Mouse (Mus musculus): Measurements from ENCODE around the gene Zbtb20.

Zbtb20 gene

DNA sequence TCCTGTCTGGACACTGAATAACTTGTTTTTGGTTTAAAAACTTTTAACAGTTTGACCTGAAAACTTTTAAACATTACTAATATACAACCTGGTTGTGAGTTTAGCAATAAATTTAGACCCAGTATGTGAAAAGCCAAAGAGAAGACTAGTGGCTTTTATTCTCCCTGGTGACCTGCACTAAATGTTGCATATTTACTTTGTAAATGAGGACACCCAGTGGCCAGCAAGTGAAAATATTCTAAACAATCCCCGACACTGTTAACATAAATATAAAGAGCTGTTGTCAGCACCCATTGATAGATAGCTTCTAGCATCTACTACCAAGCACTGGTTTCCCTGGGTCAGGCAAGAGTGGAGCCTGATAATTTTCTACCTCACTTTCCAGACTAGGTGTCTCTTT, 717.1 kb downstream of the Zbtb20 start:
- no peak for DNase-seq (ENCODE audit: low read depth, low spot score)

- no peak for DNase-seq (ENCODE audit: low read depth, low spot score)
Observed at GRCm38 (mm10) chr16:43597375-43598060, 721.8 kb downstream of the Zbtb20 start.

DNA sequence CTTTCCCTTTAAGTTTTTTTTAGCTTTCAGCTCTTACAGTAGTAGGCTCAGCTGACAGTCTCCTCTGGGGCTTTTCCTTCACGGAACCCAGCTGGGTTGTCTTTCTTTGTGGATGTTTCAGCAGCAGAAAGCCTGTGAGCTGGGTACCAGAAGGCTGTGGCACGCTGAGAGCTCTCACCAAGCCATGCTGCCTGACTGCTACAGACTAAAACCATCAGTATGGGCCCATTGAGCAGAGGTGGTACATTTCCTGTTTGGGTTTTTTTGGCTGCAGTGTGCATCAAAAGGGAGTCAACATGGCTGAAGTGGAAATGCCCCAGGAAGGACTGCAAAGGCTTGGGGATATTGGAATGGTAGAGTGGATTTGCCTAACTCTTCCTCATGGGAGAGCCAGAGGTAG, 724.0 kb downstream of the Zbtb20 start:
- no peak for DNase-seq (ENCODE audit: low read depth, low spot score)

GRCm38 (mm10) chr16:43602573-43602972, 726.9 kb downstream of the Zbtb20 start:
- DNase-seq (ENCODE audit: low read depth, low spot score) = no peak

GRCm38 (mm10) chr16:43603591-43604141, 728.0 kb downstream of the Zbtb20 start:
- no peak for DNase-seq (ENCODE audit: low read depth, low spot score)

- no peak for DNase-seq (ENCODE audit: low read depth, low spot score)
Observed at GRCm38 (mm10) chr16:43604399-43605013, 728.8 kb downstream of the Zbtb20 start.

- DNase-seq (ENCODE audit: low read depth, low spot score) = no peak
Observed at GRCm38 (mm10) chr16:43607086-43607485, 731.4 kb downstream of the Zbtb20 start.

DNA sequence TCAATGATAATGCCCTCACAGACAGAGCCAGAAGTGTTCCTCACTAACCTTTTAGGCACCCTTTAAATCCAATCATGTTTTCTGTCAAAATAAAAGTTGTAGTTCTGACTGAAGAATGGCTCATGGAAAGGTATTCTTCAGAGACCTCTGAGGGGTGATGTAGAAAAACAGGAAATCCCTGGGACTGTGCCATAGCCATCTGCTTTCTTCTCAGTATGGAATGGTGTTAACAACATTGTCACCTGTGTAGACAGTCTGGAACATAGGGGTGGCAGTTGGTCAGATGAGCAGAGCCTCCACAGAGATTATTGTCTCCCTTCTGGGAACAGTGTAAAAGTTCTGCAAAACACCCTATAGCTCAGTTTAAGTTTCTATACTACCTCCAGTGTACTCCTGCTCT, 732.4 kb downstream of the Zbtb20 start:
- DNase-seq (ENCODE audit: low read depth, low spot score) = no peak

DNA sequence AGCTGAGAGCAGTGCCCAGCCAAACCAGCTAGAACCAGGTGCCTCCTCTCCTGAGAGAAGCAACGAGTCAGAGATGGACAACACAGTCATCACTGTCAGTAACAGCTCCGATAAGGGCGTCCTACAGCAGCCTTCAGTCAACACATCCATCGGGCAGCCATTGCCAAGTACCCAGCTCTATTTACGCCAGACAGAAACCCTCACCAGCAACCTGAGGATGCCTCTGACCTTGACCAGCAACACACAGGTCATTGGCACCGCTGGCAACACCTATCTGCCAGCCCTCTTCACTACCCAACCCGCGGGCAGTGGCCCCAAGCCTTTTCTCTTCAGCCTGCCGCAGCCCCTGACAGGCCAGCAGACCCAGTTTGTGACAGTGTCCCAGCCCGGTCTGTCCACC, 734.7 kb downstream of the Zbtb20 start:
- no peak for DNase-seq (ENCODE audit: low read depth, low spot score)

DNA sequence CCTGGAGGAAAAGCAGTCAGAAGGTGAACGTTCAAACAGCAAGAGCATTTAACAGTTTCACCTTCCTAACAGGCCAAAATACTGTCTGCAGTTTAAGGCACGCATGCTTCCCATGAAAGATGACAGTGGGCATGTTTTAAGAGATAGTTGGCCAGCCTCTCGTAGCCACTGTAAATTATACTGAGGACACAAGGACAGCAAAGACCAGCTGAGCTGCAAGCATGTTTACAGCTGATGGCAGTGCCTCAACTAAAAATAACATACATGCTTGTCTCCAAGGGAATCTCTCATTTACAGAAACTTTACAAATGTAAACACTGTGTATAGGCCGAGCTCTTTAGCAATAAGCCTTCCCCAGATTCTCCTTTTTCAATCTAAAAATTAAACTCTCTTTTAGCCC, 740.7 kb downstream of the Zbtb20 start:
- no peak for DNase-seq (ENCODE audit: low read depth, low spot score)

- no peak for DNase-seq (ENCODE audit: low read depth, low spot score)
Observed at GRCm38 (mm10) chr16:43617346-43617745, 741.7 kb downstream of the Zbtb20 start.

DNA sequence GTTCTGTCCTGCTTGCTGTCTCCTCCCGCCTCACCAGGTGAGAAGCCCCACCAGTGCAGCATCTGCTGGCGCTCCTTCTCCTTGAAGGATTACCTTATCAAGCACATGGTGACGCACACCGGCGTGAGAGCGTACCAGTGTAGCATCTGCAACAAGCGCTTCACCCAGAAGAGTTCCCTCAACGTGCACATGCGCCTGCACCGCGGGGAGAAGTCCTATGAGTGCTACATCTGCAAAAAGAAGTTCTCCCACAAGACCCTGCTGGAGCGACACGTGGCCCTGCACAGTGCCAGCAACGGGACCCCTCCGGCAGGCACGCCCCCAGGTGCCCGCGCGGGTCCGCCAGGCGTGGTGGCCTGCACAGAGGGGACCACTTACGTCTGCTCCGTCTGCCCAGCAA, 742.6 kb downstream of the Zbtb20 start:
- no peak for DNase-seq (ENCODE audit: low read depth, low spot score)

- no peak for DNase-seq (ENCODE audit: low read depth, low spot score)
Observed at GRCm38 (mm10) chr16:43619277-43619676, 743.6 kb downstream of the Zbtb20 start.

- DNase-seq (ENCODE audit: low read depth, low spot score) = peak; percentile 39
Observed at GRCm38 (mm10) chr16:43620359-43620758, 744.7 kb downstream of the Zbtb20 start.

DNA sequence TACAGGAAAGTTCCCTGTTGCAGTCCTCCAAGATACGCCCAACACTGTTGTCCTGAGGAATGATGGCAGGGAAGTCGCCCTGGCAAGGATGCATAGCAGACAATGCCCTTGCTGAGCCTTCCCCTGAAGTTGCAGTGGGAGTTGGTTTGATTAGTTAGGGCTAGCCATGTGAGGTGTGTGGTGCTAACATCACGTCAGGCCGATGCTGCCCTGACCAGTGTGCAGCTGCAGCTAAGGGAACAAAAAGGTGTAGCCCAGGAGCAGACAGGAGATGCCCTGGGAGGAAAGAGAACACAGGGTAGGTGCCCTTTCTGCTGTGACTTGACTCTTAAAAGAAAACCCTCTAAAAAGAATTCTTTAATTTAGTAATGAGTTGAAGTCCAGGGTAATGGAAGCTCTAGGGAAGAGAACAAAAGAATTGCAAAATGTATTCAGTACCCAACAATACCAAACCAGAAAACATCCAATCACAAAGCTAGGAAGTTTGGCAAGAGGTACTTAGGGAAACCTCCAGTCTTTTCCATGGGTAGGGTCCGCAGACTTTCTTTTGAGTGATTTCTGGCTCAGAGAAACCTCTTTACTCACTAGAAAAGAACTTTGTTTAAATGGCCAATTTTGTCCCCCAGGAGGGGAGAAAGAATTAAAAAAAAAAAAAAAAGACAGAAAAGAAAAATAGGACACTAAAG, 747.8 kb downstream of the Zbtb20 start:
- DNase-seq (ENCODE audit: low read depth, low spot score) = no peak

- peak; percentile 54 for DNase-seq (ENCODE audit: low read depth, low spot score)
Observed at GRCm38 (mm10) chr16:43624876-43625275, 749.2 kb downstream of the Zbtb20 start.

- no peak for DNase-seq (ENCODE audit: low read depth, low spot score)
Observed at GRCm38 (mm10) chr16:43625289-43625688, 749.6 kb downstream of the Zbtb20 start.

DNA sequence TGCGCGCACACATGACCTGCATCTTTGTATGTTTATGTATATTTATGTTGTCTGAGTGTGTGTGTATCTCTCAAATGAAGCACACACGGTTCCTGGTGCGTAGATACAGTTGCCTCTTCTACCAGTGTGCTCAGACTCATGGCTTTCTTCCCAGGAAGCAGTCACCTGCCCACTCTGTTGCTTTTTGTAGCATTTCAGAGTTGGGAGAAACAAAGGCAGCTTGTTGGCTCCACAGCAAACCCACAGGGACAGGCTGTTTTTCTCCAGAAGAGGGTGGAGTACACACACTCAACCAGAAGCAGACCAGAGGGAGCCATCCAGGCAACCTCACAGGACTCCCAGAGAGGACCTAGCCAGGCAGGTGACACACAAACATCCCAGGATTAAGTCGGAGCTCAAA, 750.3 kb downstream of the Zbtb20 start:
- no peak for DNase-seq (ENCODE audit: low read depth, low spot score)

DNA sequence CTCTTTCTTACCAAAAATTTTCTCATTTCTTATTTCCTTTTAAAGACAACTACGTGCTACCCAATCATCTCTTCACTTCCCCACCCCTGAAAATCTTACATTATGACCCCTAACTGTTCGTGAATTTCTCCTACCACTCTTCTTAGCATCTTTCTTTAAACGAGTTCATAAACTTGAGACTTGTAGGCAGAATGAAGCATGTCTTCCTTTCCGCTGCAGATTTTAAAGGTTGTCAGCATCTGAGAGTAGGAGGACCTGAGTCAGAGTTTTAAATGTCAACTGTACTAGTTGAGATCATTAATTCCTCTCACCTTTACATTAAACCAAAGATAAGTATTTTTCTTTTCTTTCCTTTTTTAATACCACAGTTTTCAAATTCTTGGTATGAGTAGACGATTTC, 753.0 kb downstream of the Zbtb20 start:
- peak; percentile 30 for DNase-seq (ENCODE audit: low read depth, low spot score)

GRCm38 (mm10) chr16:43631758-43632157, 756.1 kb downstream of the Zbtb20 start:
- DNase-seq (ENCODE audit: low read depth, low spot score) = no peak

- DNase-seq (ENCODE audit: low read depth, low spot score) = no peak
Observed at GRCm38 (mm10) chr16:43634037-43634436, 758.4 kb downstream of the Zbtb20 start.

DNA sequence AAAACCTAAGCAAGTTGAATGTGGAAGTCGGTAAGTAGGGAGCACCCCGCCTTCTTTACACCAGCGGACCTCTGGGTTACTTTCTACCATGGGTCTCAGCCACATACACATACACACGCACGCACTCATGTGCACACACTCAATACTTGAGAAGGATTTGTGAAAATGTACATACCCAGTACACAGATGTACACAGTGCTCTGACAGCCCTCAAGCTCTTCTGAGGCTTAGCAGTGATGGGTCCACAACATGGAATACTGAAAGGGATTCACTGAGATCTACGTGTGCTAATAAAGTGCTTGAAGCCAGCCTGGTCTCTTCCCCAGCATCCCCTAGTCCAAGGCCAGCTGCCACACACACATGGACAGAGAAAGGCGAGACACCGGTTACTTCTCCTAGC, 761.6 kb downstream of the Zbtb20 start:
- DNase-seq (ENCODE audit: low read depth, low spot score) = no peak

Data from CD4-positive helper T cell, adult 2 months (primary cell).